Mouse (Mus musculus) kidney, postnatal 10 days (tissue): Measurements from ENCODE around the gene Krba1.

Source experiments
- DNase-seq: peaks from one replicate; pipeline ENCODE4 v3.0.0; 2021; ENCODE audit warnings: mixed read lengths

Gene Krba1

GRCm38 (mm10) chr6:48395105-48396007 is at the start of gene Krba1:
Gene Krba1 (plus strand): TSS chr6:48395586.
- peak; percentile 92 for DNase-seq

DNA sequence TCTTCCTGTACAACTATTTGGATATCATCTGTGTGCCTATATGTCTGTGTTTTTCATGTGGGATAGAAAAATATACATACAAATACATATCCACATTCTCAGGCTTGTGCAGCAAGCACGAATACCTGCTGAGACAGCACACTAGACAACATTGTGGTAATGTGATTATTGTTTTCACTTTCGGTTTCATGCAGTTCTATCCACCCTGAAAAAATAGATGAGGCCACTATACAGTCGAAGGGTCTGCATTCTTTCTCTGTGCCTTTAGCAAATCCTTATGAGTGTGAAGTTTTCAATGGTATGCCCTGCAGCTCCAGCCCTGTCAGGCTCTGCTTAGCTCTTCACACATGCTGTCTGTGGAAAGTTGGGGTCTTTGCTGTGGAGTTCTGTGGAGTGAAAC is 36.5 kb upstream of the Krba1 start:
- DNase-seq = no peak

GRCm38 (mm10) chr6:48366322-48366996 is 28.9 kb upstream of the Krba1 start:
- DNase-seq = no peak

- no peak for DNase-seq
Observed at GRCm38 (mm10) chr6:48388221-48388620, 7.2 kb upstream of the Krba1 start.

DNA sequence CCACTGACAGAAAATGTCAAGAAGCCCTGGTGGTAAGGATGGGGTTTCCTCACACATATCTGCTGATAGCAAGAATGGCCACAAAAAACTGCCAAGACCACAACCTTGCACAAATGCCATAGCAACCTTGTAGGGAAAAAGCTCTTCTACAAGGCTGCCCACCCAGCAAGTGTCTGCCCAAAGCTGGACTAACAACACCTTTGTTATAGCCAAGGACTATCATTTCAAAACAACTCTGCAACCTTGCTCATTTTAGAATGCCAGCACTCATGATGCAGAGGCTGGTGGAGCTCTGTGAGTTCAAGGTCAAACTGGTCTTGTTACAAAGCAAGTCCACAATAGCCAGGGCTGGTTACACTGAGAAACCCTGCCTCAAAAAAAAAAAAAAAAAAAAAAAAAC is 1.6 kb upstream of the Krba1 start:
- no peak for DNase-seq

DNA sequence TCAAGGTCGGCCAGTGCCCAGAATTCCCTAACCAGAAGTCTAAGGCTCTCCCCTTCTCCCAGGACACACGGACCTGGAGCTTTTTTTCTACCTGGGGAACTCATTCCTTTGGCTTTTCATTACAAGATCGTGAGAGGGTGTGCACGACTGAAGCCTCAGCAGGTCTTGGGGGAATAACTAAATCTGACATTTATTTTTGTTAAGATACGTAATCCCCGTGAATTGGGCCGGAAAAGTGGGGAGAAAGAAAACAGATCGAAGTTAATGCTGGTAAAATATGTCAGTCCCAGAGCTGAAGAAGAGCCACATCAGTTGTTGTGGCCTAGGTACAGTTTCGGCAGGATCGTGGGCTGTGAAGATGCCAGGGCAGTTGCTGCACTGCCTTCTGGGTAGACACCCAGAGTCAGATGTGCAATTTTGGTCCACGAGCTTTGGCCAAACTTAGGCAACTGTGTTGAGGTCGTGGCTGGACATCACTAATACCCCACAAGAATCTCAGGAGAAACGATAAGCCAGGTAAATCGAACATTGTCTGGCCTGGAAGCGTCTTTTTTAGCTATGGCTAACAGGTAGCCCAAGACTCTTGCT is 716 bp downstream of the Krba1 start:
- no peak for DNase-seq

DNA sequence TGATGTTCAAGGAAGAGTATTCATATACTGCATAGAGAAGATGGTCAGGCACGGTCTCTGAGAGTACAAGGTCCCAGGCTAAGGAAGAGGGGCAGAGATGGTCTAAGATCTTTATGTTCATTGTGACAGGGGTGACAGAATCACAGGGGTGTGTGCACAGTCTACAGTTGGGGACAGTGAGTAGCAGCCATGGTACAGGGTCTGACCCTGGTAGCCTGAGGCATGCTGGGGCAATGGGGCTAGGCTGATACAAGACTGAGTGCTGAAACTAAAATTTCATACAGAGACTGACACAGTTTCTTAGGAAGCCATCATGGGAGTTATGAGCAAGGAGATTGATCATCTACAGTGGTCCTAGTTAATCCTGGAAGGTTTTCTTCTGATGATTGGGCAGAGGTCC is 1.3 kb downstream of the Krba1 start:
- DNase-seq = no peak

GRCm38 (mm10) chr6:48397336-48397735 is 1.9 kb downstream of the Krba1 start:
- DNase-seq = peak; percentile 56

GRCm38 (mm10) chr6:48399906-48400305 is 4.5 kb downstream of the Krba1 start:
- DNase-seq = no peak

GRCm38 (mm10) chr6:48404071-48404470 is 8.7 kb downstream of the Krba1 start:
- DNase-seq = no peak

GRCm38 (mm10) chr6:48409726-48410343 is 14.4 kb downstream of the Krba1 start:
- no peak for DNase-seq

DNA sequence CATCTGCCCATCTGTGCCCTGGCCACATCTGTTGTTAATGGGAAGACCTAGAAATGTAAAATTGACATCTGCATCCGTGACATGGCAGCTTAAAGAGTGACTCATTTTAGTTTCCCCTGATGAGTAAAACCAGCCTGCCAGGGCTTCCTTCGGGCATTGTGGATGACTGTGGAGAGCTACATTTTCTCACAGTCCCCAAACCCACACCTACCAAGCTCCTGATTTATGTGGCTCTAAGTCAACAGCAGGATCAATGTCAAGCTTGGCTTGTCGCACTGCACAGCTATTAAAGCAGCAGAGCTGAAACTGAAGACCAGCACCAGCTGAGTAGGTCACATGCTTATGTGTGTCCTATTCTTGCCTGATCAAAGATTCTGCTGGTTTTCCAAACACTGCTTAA is 15.2 kb downstream of the Krba1 start:
- DNase-seq = no peak

- peak; percentile 28 for DNase-seq
Observed at GRCm38 (mm10) chr6:48411193-48412092, 16.1 kb downstream of the Krba1 start.

DNA sequence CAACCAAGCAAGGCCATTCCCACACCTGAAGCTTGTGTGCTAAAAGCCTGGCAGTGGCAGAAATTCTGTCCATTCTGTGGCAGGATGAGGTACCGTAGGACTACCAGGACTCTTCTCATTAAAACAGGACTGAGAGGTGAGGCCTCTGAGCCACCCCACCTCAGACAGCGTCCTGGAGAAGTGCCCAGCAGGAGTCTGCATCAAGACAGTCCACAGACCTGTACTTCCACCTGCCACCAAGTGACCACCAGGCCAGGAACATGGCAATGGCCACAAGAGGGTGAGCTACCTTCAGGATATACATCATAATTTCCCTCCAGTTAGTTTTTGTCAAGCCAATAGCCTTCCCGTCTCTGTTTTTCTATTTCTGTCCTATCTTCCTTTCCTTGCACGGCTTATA is 16.8 kb downstream of the Krba1 start:
- DNase-seq = no peak

GRCm38 (mm10) chr6:48412662-48413061 is 17.3 kb downstream of the Krba1 start:
- no peak for DNase-seq

DNA sequence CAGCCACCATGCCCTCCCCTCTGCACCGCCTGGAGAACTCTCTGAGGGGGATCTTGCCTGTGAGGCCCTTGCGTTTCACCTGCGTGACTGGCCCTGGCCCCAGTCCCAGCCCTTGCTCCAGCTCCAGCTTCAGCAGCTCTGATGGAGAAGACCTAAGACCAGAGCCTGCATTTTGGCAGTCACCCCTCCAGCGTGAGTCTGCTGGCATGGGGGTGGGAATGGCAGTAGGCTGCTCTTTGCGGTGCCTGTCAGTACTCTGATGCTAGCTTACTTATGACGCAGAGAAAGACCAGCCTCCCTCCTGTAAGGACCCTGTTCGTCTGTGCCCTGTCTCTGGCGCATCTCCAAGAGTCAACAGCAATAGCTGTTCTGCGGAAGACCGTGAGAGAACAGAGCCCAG is 17.7 kb downstream of the Krba1 start:
- no peak for DNase-seq

DNA sequence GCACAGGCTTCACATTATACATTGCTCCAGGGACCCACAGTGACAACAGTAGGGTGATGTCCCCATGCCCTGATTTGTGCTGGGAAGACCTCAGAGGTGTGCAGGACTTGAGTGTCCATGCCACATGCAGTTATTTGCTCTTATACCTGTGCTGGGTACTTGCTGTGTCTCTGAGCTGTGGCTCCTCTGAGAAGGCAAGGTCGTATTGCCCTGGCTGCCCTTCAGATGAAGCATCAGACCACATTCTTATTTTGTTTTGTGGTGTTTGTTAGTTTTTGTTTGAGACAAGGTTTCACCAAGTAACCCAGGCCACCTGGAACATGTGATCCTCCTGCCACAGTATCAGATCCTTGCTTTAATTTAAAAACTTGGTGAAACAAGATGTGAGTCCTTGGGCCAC is 19.5 kb downstream of the Krba1 start:
- DNase-seq = no peak

GRCm38 (mm10) chr6:48415636-48416035 is 20.2 kb downstream of the Krba1 start:
- no peak for DNase-seq

DNA sequence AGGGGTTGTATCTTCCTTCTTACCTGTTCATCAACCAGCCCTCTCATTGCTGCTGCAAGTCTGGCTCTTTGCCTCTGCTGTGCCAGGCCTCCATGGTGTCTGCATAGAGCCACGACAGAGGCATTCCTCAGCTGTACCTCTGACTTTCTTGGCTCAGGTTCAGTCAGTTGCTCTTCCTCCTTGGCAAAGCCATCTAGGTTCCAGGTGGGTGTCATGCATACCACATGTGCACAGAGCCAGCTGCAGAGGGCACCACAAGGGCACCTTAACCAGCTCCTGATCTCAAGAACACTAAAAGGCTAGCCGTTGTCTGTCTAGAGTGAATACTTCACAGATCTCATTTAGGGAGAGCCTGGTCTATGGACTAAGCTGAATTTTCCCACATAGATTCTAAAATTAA is 21.1 kb downstream of the Krba1 start:
- peak; percentile 29 for DNase-seq

GRCm38 (mm10) chr6:48420647-48421046 is 25.3 kb downstream of the Krba1 start:
- no peak for DNase-seq

- no peak for DNase-seq
Observed at GRCm38 (mm10) chr6:48423336-48423735, 27.9 kb downstream of the Krba1 start.

DNA sequence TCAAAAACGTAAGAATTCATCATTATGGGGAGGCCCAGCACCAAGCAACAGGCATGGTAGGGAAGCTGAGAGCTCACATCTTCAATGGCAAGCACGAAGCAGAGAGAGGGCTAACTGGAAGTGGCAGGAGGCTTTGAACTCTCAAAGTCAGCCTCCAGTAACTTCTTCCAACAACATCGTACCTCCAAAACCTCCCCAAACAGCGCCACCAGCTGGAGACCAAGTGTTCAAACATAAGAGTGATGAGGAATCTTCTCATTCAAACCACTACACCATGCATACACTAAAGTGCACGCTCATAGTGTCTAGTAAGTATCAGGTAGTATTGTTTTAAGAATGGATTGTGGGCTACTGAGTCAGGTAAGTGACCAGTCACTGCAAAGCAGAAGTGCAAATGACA is 28.7 kb downstream of the Krba1 start:
- no peak for DNase-seq
